Mouse (Mus musculus) kidney, adult 2 months (tissue): ENCODE data around the gene Tmeff1. TPM values are rescaled to one million over a fixed set of nuclear protein-coding genes. Genes with fewer than 3 reads are reported as not detected.

Source experiments
- DNase-seq: peaks from one replicate; pipeline ENCODE4 v3.0.0; 2021
- H3K27ac ChIP-seq: fragments of 200-500 bp; 2 replicates; pipeline ENCODE4 v1.5.1; 2012; ENCODE audit warnings: low read depth, low read length, control low read depth, inconsistent platforms; ENCODE audit not compliant: insufficient read depth
- H3K27me3 ChIP-seq: fragments of 200-500 bp; replicated peaks from 2 replicates; pipeline ENCODE4 v1.6.1; 2012; ENCODE audit warnings: mild to moderate bottlenecking, moderate library complexity, low read length, inconsistent platforms; ENCODE audit not compliant: control insufficient read depth, insufficient read depth
- H3K36me3 ChIP-seq: fragments of 200-500 bp; 2 replicates; pipeline ENCODE4 v1.6.1; 2012; ENCODE audit warnings: mild to moderate bottlenecking, moderate library complexity, low read length, inconsistent platforms; ENCODE audit not compliant: control insufficient read depth, insufficient read depth
- H3K4me1 ChIP-seq: fragments of 200-500 bp; 2 replicates; pipeline ENCODE4 v1.6.1; 2011; ENCODE audit warnings: low read length; ENCODE audit not compliant: control insufficient read depth, insufficient read depth
- H3K4me3 ChIP-seq: fragments of 200-500 bp; 2 replicates; pipeline ENCODE4 v1.5.1; 2011; ENCODE audit warnings: mild to moderate bottlenecking, low read depth, low read length, control low read depth; ENCODE audit not compliant: insufficient read depth
- CTCF ChIP-seq: fragments of 200-500 bp; conservative IDR thresholded peaks from 2 replicates; pipeline ENCODE4 v1.5.1; 2011; ENCODE audit warnings: low read depth, mild to moderate bottlenecking, control low read depth, low read length, moderate library complexity, mixed read lengths; ENCODE audit not compliant: insufficient read depth, insufficient read length
- POLR2A ChIP-seq: fragments of 200-500 bp; IDR thresholded peaks from one replicate; pipeline ENCODE4 v1.6.1; 2011; ENCODE audit warnings: low read depth, low read length, control low read depth
- WGBS: fragments of 180-500 bp; shearing (Covaris S2); methylation state at CpG from one replicate; pipeline ENCODE4 v1.1.7; 2018; 5-methylcytosine and 5-hydroxymethylcytosine counted together
- polyA plus RNA-seq: library from polyadenylated mRNA; depleted of rRNA; stranded (reverse); fragments of >200 nt; gene quantifications from 2 replicates; pipeline ENCODE4 v1.2.3, GENCODE M21; 2012

Gene Tmeff1
- polyA plus RNA-seq, 1 experiment: 1.3 TPM

DNA sequence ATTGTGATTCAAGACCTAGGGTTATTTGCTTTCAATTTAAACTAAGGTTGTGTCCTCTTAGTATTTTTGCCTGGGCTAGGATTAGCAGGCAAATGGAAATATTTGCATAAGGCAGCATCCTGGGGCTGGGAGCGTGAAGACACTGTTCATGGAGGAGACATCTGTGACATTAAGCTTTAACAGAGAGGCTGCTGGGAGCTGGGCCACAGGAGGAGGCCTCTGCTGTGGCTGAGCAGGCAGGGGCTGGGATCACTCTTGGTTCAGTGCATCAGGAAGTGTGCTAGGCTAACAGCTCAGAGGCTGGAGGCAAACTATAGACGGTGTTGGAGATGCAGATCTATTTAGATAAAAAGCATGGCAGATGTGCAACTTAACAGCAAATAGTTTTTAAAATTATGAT lies 2.0 kb upstream of the Tmeff1 start:
- Histone ChIP-seq H3K4me3 (no peak overlapping the region), H3K36me3 (no peaks in the 10 kb centered on the region), H3K4me1 (0 out of 2 replicates have a peak, but pooled peaks cover 2% of the 10 kb centered on the region), H3K27ac (no peak overlapping the region), H3K27me3 (peaks cover 2% of the 10 kb centered on the region; the same call in 1 of the 2 replicates)
- 86% methylated on average over 2 of the region's 2 CpGs for whole genome bisulfite sequencing
- no peak for DNase-seq
- TF ChIP-seq CTCF (no peak), POLR2A (no peak)

DNA sequence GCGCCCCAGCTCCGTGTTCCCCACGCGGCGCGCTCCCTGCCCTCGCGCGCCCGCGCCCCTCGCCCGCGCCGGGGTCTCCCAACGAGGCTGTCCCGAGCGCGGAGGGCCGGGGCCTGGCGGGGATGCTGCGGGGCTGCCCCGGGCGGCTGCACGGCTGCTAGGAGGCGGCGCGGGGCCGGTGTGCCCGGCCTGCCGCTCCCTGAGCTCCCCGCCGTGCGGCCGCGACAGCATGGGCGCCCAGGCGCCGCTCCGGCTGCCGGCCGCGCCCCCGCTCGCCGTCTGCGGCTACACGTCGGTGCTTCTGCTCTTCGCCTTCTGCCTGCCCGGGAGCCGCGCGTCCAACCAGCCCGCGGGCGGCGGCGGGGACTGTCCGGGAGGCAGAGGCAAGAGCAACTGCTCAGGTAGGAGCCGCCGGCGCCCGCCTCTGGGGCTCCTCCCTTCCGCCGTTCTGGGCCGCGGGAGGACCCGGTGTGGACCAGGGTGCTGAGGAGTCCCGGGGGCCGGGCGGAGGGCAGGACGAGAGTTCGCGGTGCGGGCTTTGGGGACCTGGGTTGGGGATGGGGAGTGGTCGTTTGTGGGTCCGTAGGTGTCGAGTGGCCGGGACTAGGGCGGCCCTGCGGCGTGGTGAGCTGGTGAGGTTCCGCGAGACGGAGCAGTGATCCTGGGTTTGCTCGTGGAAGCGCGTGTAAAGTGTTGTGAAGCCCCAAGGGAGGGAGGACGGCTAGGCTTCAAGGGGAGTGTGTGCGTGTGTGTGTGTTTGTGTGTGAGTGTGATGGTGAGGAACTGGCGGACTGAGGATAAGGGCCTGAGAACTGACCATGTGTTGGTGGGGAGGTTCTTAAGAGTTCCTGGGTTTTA lies 496 bp downstream of the Tmeff1 start:
- Histone ChIP-seq H3K4me1 (0 out of 2 replicates have a peak, but pooled peaks cover 2% of the 10 kb centered on the region), H3K27ac (no peak overlapping the region), H3K4me3 (peak overlapping the region; percentile 74), H3K36me3 (no peaks in the 10 kb centered on the region), H3K27me3 (peaks cover 2% of the 10 kb centered on the region; the same call in 1 of the 2 replicates)
- no peak for TF ChIP-seq CTCF
- TF ChIP-seq POLR2A: no peak
- peak; percentile 38 for DNase-seq
- under 1% methylated on average over 85 of the region's 92 CpGs for WGBS

DNA sequence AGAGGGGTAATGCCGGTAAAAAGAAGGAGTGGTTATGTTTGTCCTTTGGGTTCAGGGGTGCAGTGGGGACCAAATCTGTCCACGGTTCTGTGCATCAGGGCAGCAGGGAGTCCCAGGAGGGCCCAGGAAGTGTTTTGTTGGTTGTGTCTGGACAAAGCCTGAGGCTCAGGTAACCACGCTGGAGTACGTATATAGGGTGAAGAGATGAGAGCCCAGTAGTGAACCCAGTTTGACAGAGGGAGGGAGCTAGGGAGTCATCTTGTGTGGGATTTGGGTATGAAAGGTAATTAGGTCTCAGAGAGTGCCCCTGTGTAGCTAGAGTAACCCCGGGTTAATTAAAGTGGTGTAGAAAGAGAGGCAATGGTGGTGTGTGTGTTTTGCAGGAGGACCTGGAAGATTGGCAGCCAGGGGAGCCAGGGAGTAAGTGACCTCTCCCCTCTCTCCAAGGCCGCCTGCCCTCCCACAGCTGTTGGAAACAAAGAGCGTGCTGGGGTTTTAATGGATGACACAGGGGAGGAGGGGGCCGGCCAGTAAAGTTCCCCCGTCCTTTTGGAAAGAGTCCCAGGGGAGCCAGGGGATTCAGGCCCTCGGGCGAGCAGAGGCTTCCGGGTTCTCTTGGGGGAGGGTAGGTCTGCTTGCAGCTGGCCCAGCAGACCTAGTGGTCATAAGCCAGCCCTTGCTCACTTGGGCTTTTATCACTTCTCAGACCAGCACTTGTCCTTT lies 1.3 kb downstream of the Tmeff1 start:
- H3K27me3 ChIP-seq: peaks cover 2% of the 10 kb centered on the region; the same call in 1 of the 2 replicates
- H3K36me3 ChIP-seq: no peaks in the 10 kb centered on the region
- 33% methylated on average over 12 of the region's 12 CpGs for WGBS
- peak overlapping the region; percentile 74; the same call in 1 of the 2 replicates for H3K4me3 ChIP-seq
- TF ChIP-seq POLR2A (no peak), CTCF (no peak)
- no peak overlapping the region for H3K27ac ChIP-seq
- DNase-seq: no peak
- 0 out of 2 replicates have a peak, but pooled peaks cover 2% of the 10 kb centered on the region for H3K4me1 ChIP-seq

DNA sequence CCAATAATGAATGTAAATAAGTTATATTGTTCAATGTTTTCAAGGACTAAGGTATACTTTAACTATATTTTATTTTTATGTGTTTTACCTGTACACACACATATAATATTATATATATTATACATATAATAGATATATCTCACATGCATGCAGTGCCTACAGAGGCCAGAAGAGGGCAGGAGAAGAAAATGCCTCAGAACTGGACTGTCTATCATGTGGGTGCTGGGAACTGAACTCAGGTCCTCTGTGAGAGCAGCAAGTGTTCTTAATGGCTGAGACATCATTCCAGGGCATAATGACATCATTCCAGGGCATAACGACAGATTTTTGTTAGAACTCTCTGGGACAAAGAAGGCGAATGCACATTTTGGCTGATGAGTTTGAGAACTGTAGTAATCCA lies 2.6 kb downstream of the Tmeff1 start:
- no peak for DNase-seq
- no peak overlapping the region for H3K27ac ChIP-seq
- peaks cover 2% of the 10 kb centered on the region; the same call in 1 of the 2 replicates for H3K27me3 ChIP-seq
- no peak overlapping the region for H3K4me3 ChIP-seq
- H3K36me3 ChIP-seq: no peaks in the 10 kb centered on the region
- H3K4me1 ChIP-seq: 0 out of 2 replicates have a peak, but pooled peaks cover 2% of the 10 kb centered on the region
- WGBS: 98% methylated on average over 2 of the region's 2 CpGs
- TF ChIP-seq CTCF: no peak
- TF ChIP-seq POLR2A: no peak

DNA sequence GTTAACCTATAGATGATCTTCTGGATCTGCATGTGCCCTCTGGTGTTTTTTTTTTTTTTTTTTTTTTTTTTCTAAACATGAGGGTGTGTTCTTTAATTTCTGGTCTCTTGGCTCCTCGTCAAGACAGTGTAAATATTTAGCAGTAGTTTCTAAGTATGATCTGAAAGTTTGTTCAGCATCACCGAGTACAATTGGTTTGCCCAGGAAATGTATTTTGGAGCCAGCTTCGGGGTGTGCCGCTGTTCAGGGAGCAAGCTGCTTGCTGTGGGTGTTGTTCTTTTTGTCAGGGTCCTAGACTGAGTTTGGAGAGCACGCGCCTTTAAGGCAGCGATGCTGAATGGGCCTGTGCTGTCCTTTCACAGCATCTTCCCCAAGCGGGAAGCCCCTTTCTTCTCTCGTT lies 3.6 kb downstream of the Tmeff1 start:
- Histone ChIP-seq H3K27me3 (peaks cover 2% of the 10 kb centered on the region; the same call in 1 of the 2 replicates), H3K36me3 (no peaks in the 10 kb centered on the region), H3K4me3 (no peak overlapping the region), H3K4me1 (0 out of 2 replicates have a peak, but pooled peaks cover 2% of the 10 kb centered on the region), H3K27ac (no peak overlapping the region)
- no peak for DNase-seq
- TF ChIP-seq POLR2A: no peak
- no peak for TF ChIP-seq CTCF
- WGBS: 61% methylated on average over 9 of the region's 9 CpGs

DNA sequence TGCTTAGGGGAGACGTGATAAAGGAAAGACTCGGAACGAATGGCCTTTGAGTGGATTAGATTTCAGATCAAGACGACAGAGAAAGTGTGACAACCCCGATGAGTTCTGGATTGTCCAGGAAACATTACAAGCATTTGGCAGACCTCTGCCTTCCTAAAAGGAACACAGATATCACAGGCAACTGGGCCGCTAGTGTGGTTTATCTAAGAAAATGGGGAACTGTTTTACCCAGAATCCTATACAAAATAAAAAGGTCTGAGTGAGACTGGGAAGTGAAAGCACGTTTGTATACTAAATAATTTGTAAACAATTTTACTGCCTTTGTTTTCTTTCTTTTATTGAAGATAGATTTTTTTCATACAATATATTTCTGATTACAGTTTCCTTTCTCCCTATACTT lies 5.9 kb downstream of the Tmeff1 start:
- H3K4me1 ChIP-seq: 0 out of 2 replicates have a peak, but pooled peaks cover under 1% of the 10 kb centered on the region
- DNase-seq: no peak
- TF ChIP-seq CTCF: no peak
- no peak for TF ChIP-seq POLR2A
- 67% methylated on average over 7 of the region's 7 CpGs for WGBS
- H3K27me3 ChIP-seq: no peaks in the 10 kb centered on the region; the same call in 1 of the 2 replicates
- H3K27ac ChIP-seq: no peak overlapping the region
- no peaks in the 10 kb centered on the region for H3K36me3 ChIP-seq
- H3K4me3 ChIP-seq: no peak overlapping the region

DNA sequence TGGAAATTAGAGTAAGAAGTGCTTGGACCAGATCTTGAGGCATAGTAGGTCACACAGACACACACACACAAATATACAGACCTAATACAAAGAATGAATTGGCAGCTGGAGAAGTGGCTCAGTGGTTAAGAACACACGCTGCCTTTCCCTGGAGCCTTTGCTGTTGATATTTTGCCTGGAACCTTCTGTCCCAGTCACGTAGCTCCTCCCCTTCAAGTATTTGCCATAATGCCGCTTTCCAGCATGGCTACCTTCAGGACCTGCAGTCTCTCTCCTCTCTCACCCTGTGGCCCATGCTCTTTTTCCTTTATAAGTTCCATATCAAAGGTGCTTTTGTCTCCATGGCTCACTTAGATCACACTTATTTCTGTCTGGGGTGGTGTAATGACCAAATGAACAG lies 6.4 kb downstream of the Tmeff1 start:
- TF ChIP-seq CTCF: no peak
- TF ChIP-seq POLR2A: no peak
- 92% methylated on average over 3 of the region's 3 CpGs for WGBS
- no peak overlapping the region for H3K4me3 ChIP-seq

More for the DNA sequence above, 6.4 kb downstream of the Tmeff1 start:
- Histone ChIP-seq H3K36me3 (no peaks in the 10 kb centered on the region), H3K27ac (no peak overlapping the region), H3K27me3 (no peaks in the 10 kb centered on the region; the same call in 1 of the 2 replicates), H3K4me1 (no peaks in the 10 kb centered on the region)
- no peak for DNase-seq
